Mouse (Mus musculus) embryonic fibroblast, embryonic 13.5 days (primary cell): ENCODE results near the gene Atg16l2.

Source experiments
- CTCF ChIP-seq: IDR thresholded peaks from 2 replicates; pipeline ENCODE4 v1.5.1; 2011; ENCODE audit warnings: mild to moderate bottlenecking, control low read depth, low read length, moderate library complexity, borderline replicate concordance; ENCODE audit not compliant: insufficient read depth
- POLR2A ChIP-seq: IDR thresholded peaks from 2 replicates; pipeline ENCODE4 v1.6.1; 2011; ENCODE audit warnings: low read depth, mild to moderate bottlenecking, control low read depth, low read length, moderate library complexity

GRCm38 (mm10) chr7:101286891-101287290, 15.2 kb downstream of the Atg16l2 start:
- TF ChIP-seq POLR2A: no peak
- no peak for TF ChIP-seq CTCF
